Comparison of ENCODE assay signal across 1 mouse cellular context in genomic region chr11:103102725-103103349, GRCm38 (mm10).
TF ChIP-seq lines count a peak whose summit lies in the region.

No protein-coding gene starts in this region.

TF ChIP-seq in MEL, 35 proteins besides CTCF, POLR2A, EP300 and RAD21 (continued from another document):
- TF ChIP-seq POLR2AphosphoS5 (IDR thresholded peaks at IDR 0.05; ENCODE audit: borderline replicate concordance, low read depth, low read length) (peak; percentile 63; the same call in 1 of the 2 replicates), ZMIZ1 (IDR thresholded peaks at IDR 0.05; ENCODE audit: low read depth, low read length) (peak; percentile 58), NRF1 (IDR thresholded peaks at IDR 0.05; ENCODE audit: insufficient read depth, low read depth, low read length, poor library complexity, severe bottlenecking) (0 out of 2 replicates have a peak, but pooled peaks have one; percentile 16), GATA1 (IDR thresholded peaks at IDR 0.05; ENCODE audit: low read depth, low read length) (no peak; the same call in 1 of the 2 replicates), RCOR1 (IDR thresholded peaks at IDR 0.05; ENCODE audit: low read depth, low read length) (peak; percentile 46; the same call in 1 of the 2 replicates), MYC (IDR thresholded peaks at IDR 0.05; ENCODE audit: low read depth, low read length) (peak; percentile 60; the same call in 1 of the 2 replicates), USF1 (IDR thresholded peaks at IDR 0.05; ENCODE audit: low read depth, low read length) (no peak), ETS1 (IDR thresholded peaks at IDR 0.05; ENCODE audit: low read depth, low read length) (peak; percentile 72), BHLHE40 (IDR thresholded peaks at IDR 0.05; ENCODE audit: borderline replicate concordance, low read depth, low read length) (no peak), TBP (IDR thresholded peaks at IDR 0.05; ENCODE audit: low read depth, low read length) (no peak; the same call in 1 of the 2 replicates), USF2 (IDR thresholded peaks at IDR 0.05; ENCODE audit: borderline replicate concordance in 1 of 2, insufficient read depth in 1 of 2, low read depth in 1 of 2, low read length in 2 of 2) (no peak), ZNF384 (IDR thresholded peaks at IDR 0.05; ENCODE audit: low read depth, low read length) (peak; percentile 81), HCFC1 (IDR thresholded peaks at IDR 0.05; ENCODE audit: low read depth, low read length) (peak; percentile 78), SIN3A (IDR thresholded peaks at IDR 0.05; ENCODE audit: low read length) (peak; percentile 92), CHD2 (IDR thresholded peaks at IDR 0.05; ENCODE audit: low read length) (no peak; the same call in 1 of the 2 replicates), JUND (IDR thresholded peaks at IDR 0.05; ENCODE audit: low read depth, low read length) (peak; percentile 89; the same call in 1 of the 2 replicates), E2F4 (IDR thresholded peaks at IDR 0.05; ENCODE audit: borderline replicate concordance, low read depth, low read length) (peak; percentile 30; the same call in 1 of the 2 replicates), KAT2A (conservative IDR thresholded peaks at IDR 0.05; ENCODE audit: low read depth, low read length) (no peak), MAZ (IDR thresholded peaks at IDR 0.05; ENCODE audit: low read depth, low read length) (peak; percentile 92; the same call in 1 of the 2 replicates), MAX (IDR thresholded peaks at IDR 0.05; ENCODE audit: low read length) (peak; percentile 44; the same call in 1 of the 2 replicates), TAL1 (IDR thresholded peaks at IDR 0.05; ENCODE audit: low read length) (no peak), MXI1 (IDR thresholded peaks at IDR 0.05; ENCODE audit: low read depth, low read length) (no peak; the same call in 1 of the 2 replicates), MEF2A (IDR thresholded peaks at IDR 0.05; ENCODE audit: extremely low read depth, insufficient replicate concordance, low read depth, low read length, poor library complexity, severe bottlenecking) (no peak), NELFE (IDR thresholded peaks at IDR 0.05; ENCODE audit: low read depth, low read length) (peak; percentile 67), GABPA (IDR thresholded peaks at IDR 0.05; ENCODE audit: low read depth, low read length) (no peak), MAFK (IDR thresholded peaks at IDR 0.05; ENCODE audit: borderline replicate concordance, low read depth, low read length) (no peak), UBTF (IDR thresholded peaks at IDR 0.05; ENCODE audit: borderline replicate concordance, insufficient read depth, low read depth, low read length) (no peak)
TF ChIP-seq in MEL: peak in this region for 19.
